Mouse (Mus musculus): ENCODE measurements at regions not wholly inside any gene's neighbourhood (a gene's known extent, or its start where the extent isn't known, plus 50 kb on each side); places are given as distances from the start of the nearest gene placed in this dataset.

- H3K27me3 ChIP-seq (ENCODE audit: control insufficient read depth, insufficient read depth, low read length), result no peaks in the 10 kb centered on the region
- peaks cover 0 to 11% of the 10 kb centered on the region in 2 experiments; a peak in 2 of 4 replicates for H3K4me1 ChIP-seq (replicated peaks; ENCODE audit: control insufficient read depth in 2 of 2, insufficient read depth in 2 of 2, low read length in 1 of 2)
- ATAC-seq (ENCODE audit: insufficient read depth) (no peak), DNase-seq (ENCODE audit: low read depth in 3 of 3, low spot score in 3 of 3) (no peak)
- no peaks in the 10 kb centered on the region for H3K9me3 ChIP-seq (ENCODE audit: control insufficient read depth, low read length)
- H3K4me2 ChIP-seq (ENCODE audit: low read depth), result no peak overlapping the region
- H3K4me3 ChIP-seq (ENCODE audit: insufficient read depth in 1 of 2, low read depth in 2 of 2, low read length in 2 of 2), result no peak overlapping the region
- no peaks in the 10 kb centered on the region for H3K36me3 ChIP-seq (replicated peaks; ENCODE audit: control insufficient read depth, insufficient read depth, low read depth)
- no peak overlapping the region for H3K27ac ChIP-seq
- no peak for TF ChIP-seq EP300 (IDR thresholded peaks at IDR 0.05; ENCODE audit: low read depth)
- no peak for TF ChIP-seq CTCF (IDR thresholded peaks at IDR 0.05; ENCODE audit: low read depth)
- no peak overlapping the region for H3K9ac ChIP-seq (replicated peaks)
- 50% methylated on average over 2 of the region's 2 CpGs for WGBS (ENCODE audit: insufficient replicate concordance)
These were observed 216.4 kb downstream of the Ly86 start for GRCm38 (mm10) chr13:37561437-37561836.

- ATAC-seq (ENCODE audit: insufficient read depth), result no peak
- no peak overlapping the region for H3K4me2 ChIP-seq (ENCODE audit: low read depth)
- WGBS (ENCODE audit: insufficient replicate concordance), result 38% methylated on average over 9 of the region's 9 CpGs
- DNase-seq (ENCODE audit: low read depth in 3 of 3, low spot score in 3 of 3), result no peak
- no peak overlapping the region for H3K27ac ChIP-seq
- H3K4me3 ChIP-seq (ENCODE audit: insufficient read depth in 1 of 2, low read depth in 2 of 2, low read length in 2 of 2), result no peak overlapping the region
- TF ChIP-seq EP300 (IDR thresholded peaks at IDR 0.05; ENCODE audit: low read depth) (no peak), CTCF (IDR thresholded peaks at IDR 0.05; ENCODE audit: low read depth) (no peak)
- no peak overlapping the region for H3K9ac ChIP-seq (replicated peaks)
- no peaks in the 10 kb centered on the region for H3K36me3 ChIP-seq (replicated peaks; ENCODE audit: control insufficient read depth, insufficient read depth, low read depth)
- peaks cover 0 to 11% of the 10 kb centered on the region in 2 experiments; a peak in 2 of 4 replicates for H3K4me1 ChIP-seq (replicated peaks; ENCODE audit: control insufficient read depth in 2 of 2, insufficient read depth in 2 of 2, low read length in 1 of 2)
- H3K27me3 ChIP-seq (ENCODE audit: control insufficient read depth, insufficient read depth, low read length), result no peaks in the 10 kb centered on the region
- H3K9me3 ChIP-seq (ENCODE audit: control insufficient read depth, low read length), result no peaks in the 10 kb centered on the region
These were observed 216.1 kb upstream of the Rreb1 start for GRCm38 (mm10) chr13:37562141-37562540.

GRCm38 (mm10) chr13:37562652-37563051 lies 215.5 kb upstream of the Rreb1 start:
- DNase-seq (ENCODE audit: low read depth in 3 of 3, low spot score in 3 of 3) (peak; percentile 24 to 50 (median 37)), ATAC-seq (ENCODE audit: insufficient read depth) (peak; percentile 85)
- Histone ChIP-seq H3K36me3 (replicated peaks; ENCODE audit: control insufficient read depth, insufficient read depth, low read depth) (no peaks in the 10 kb centered on the region), H3K27ac (no peak overlapping the region), H3K4me1 (replicated peaks; ENCODE audit: control insufficient read depth in 2 of 2, insufficient read depth in 2 of 2, low read length in 1 of 2) (peaks cover 0 to 11% of the 10 kb centered on the region in 2 experiments; a peak in 2 of 4 replicates), H3K27me3 (ENCODE audit: control insufficient read depth, insufficient read depth, low read length) (no peaks in the 10 kb centered on the region), H3K9ac (replicated peaks) (no peak overlapping the region), H3K4me2 (ENCODE audit: low read depth) (no peak overlapping the region), H3K9me3 (ENCODE audit: control insufficient read depth, low read length) (no peaks in the 10 kb centered on the region), H3K4me3 (ENCODE audit: insufficient read depth in 1 of 2, low read depth in 2 of 2, low read length in 2 of 2) (no peak overlapping the region)
- TF ChIP-seq CTCF (IDR thresholded peaks at IDR 0.05; ENCODE audit: low read depth), result 0 out of 2 replicates have a peak, but pooled peaks have one; percentile 2
- no peak for TF ChIP-seq EP300 (IDR thresholded peaks at IDR 0.05; ENCODE audit: low read depth)
- 34% methylated on average over 5 of the region's 5 CpGs for WGBS (ENCODE audit: insufficient replicate concordance)

- H3K4me3 ChIP-seq (ENCODE audit: insufficient read depth in 1 of 2, low read depth in 2 of 2, low read length in 2 of 2), result no peak overlapping the region
- H3K4me2 ChIP-seq (ENCODE audit: low read depth), result no peak overlapping the region
- H3K27ac ChIP-seq, result no peak overlapping the region
- H3K9me3 ChIP-seq (ENCODE audit: control insufficient read depth, low read length), result no peaks in the 10 kb centered on the region
- no peaks in the 10 kb centered on the region for H3K27me3 ChIP-seq (ENCODE audit: control insufficient read depth, insufficient read depth, low read length)
- H3K4me1 ChIP-seq (replicated peaks; ENCODE audit: control insufficient read depth in 2 of 2, insufficient read depth in 2 of 2, low read length in 1 of 2), result peaks cover 0 to 2% of the 10 kb centered on the region in 2 experiments; a peak in 1 of 4 replicates
- DNase-seq (ENCODE audit: low read depth in 3 of 3, low spot score in 3 of 3) (no peak), ATAC-seq (ENCODE audit: insufficient read depth) (no peak)
- no peak overlapping the region for H3K9ac ChIP-seq (replicated peaks)
- H3K36me3 ChIP-seq (replicated peaks; ENCODE audit: control insufficient read depth, insufficient read depth, low read depth), result no peaks in the 10 kb centered on the region
- 50% methylated on average over 3 of the region's 3 CpGs for WGBS (ENCODE audit: insufficient replicate concordance)
- TF ChIP-seq EP300 (IDR thresholded peaks at IDR 0.05; ENCODE audit: low read depth) (no peak), CTCF (IDR thresholded peaks at IDR 0.05; ENCODE audit: low read depth) (no peak)
These were observed 209.1 kb upstream of the Rreb1 start for GRCm38 (mm10) chr13:37569051-37569450.

- WGBS (ENCODE audit: insufficient replicate concordance), result 57% methylated on average over 3 of the region's 3 CpGs
- Histone ChIP-seq H3K9me3 (ENCODE audit: control insufficient read depth, low read length) (no peaks in the 10 kb centered on the region), H3K9ac (replicated peaks) (no peak overlapping the region), H3K36me3 (replicated peaks; ENCODE audit: control insufficient read depth, insufficient read depth, low read depth) (no peaks in the 10 kb centered on the region), H3K4me2 (ENCODE audit: low read depth) (no peak overlapping the region), H3K4me1 (replicated peaks; ENCODE audit: control insufficient read depth in 2 of 2, insufficient read depth in 2 of 2, low read length in 1 of 2) (peaks cover 0 to 2% of the 10 kb centered on the region in 2 experiments; a peak in 1 of 4 replicates), H3K27ac (no peak overlapping the region), H3K4me3 (ENCODE audit: insufficient read depth in 1 of 2, low read depth in 2 of 2, low read length in 2 of 2) (no peak overlapping the region), H3K27me3 (ENCODE audit: control insufficient read depth, insufficient read depth, low read length) (no peaks in the 10 kb centered on the region)
- DNase-seq (ENCODE audit: low read depth in 3 of 3, low spot score in 3 of 3) (no peak), ATAC-seq (ENCODE audit: insufficient read depth) (no peak)
- TF ChIP-seq CTCF (IDR thresholded peaks at IDR 0.05; ENCODE audit: low read depth) (no peak), EP300 (IDR thresholded peaks at IDR 0.05; ENCODE audit: low read depth) (no peak)
These were observed 208.7 kb upstream of the Rreb1 start for GRCm38 (mm10) chr13:37569486-37569885.

Measured in liver, embryonic 14.5 days (tissue).